Mouse (Mus musculus): ENCODE results near the gene Magoh. TPM values are rescaled to one million over a fixed set of nuclear protein-coding genes. Genes with fewer than 3 reads are reported as not detected.

Magoh gene
- total and polyA plus RNA-seq, 3 experiments, result 165 to 369 (median 217) TPM

- TF ChIP-seq ZC3H11A (IDR thresholded peaks at IDR 0.05; ENCODE audit: low read depth, low read length) (no peak), E2F4 (IDR thresholded peaks at IDR 0.05; ENCODE audit: insufficient replicate concordance, low read depth, low read length) (no peak), POLR2AphosphoS2 (IDR thresholded peaks at IDR 0.05; ENCODE audit: low read depth, low read length) (no peak), RAD21 (IDR thresholded peaks at IDR 0.05; ENCODE audit: low read depth, low read length) (no peak), GABPA (IDR thresholded peaks at IDR 0.05; ENCODE audit: insufficient replicate concordance, low read depth, low read length) (no peak), USF2 (conservative IDR thresholded peaks at IDR 0.05; ENCODE audit: low read depth, low read length) (no peak), UBTF (IDR thresholded peaks at IDR 0.05; ENCODE audit: low read depth, low read length) (no peak), TCF12 (IDR thresholded peaks at IDR 0.05; ENCODE audit: low read depth, low read length) (no peak), MAX (IDR thresholded peaks at IDR 0.05; ENCODE audit: low read length) (no peak), MYC (IDR thresholded peaks at IDR 0.05; ENCODE audit: low read depth, low read length) (no peak), TBP (conservative IDR thresholded peaks at IDR 0.05; ENCODE audit: low read depth, low read length) (no peak), ETS1 (conservative IDR thresholded peaks at IDR 0.05; ENCODE audit: low read depth, low read length) (no peak), RCOR1 (conservative IDR thresholded peaks at IDR 0.05; ENCODE audit: low read depth, low read length) (no peak), SMC3 (IDR thresholded peaks at IDR 0.05; ENCODE audit: low read depth, low read length) (no peak), ELF1 (IDR thresholded peaks at IDR 0.05; ENCODE audit: low read depth, low read length) (no peak), JUND (conservative IDR thresholded peaks at IDR 0.05; ENCODE audit: low read depth, low read length) (no peak)
- Histone ChIP-seq H3K27me3 (replicated peaks) (no peaks in the 10 kb centered on the region), H3K4me3 (replicated peaks in 1 of 3; ENCODE audit: low read depth in 2 of 3, low read length in 2 of 3, poor library complexity in 1 of 3) (no peak overlapping the region), H3K9ac (ENCODE audit: insufficient read depth, low read depth) (no peak overlapping the region), H3K79me2 (replicated peaks; ENCODE audit: control insufficient read depth, extremely low read depth, insufficient read depth, poor library complexity, severe bottlenecking) (no peaks in the 10 kb centered on the region), H3K4me1 (ENCODE audit: control insufficient read depth in 1 of 2, insufficient read depth in 2 of 2) (peaks cover 0 to 5% of the 10 kb centered on the region in 2 experiments; a peak in 2 of 4 replicates), H3K9me3 (replicated peaks; ENCODE audit: low read length) (no peaks in the 10 kb centered on the region), H3K27ac (ENCODE audit: insufficient read depth, low read depth) (no peak overlapping the region), H3K4me2 (ENCODE audit: insufficient read depth, low read depth, poor library complexity, severe bottlenecking) (no peak overlapping the region), H3K36me3 (replicated peaks in 1 of 2; ENCODE audit: control insufficient read depth in 1 of 2, insufficient read depth in 1 of 2, low read length in 1 of 2) (peaks cover 17 to 95% of the 10 kb centered on the region in 2 experiments)
- in situ Hi-C loops (cut with MboI; ENCODE audit: low pct_ligation_motif_present, low pct_unique_long_range_greater_than_20kb, low sequenced_read_pairs) (loop anchor here (25.0 kb wide), 1 partner anchor 436 kb away; no protein-coding TSS in a partner anchor), dilution Hi-C loops (cut with MboI; ENCODE audit: extremely low pct_ligation_motif_present, extremely low pct_unique_long_range_greater_than_20kb, low sequenced_read_pairs) (no loop called here)
- DNase-seq (ENCODE audit: extremely low read depth), result no peak
Measured at GRCm38 (mm10) chr4:107848546-107848945, 31.0 kb upstream of the Magoh start.

DNA sequence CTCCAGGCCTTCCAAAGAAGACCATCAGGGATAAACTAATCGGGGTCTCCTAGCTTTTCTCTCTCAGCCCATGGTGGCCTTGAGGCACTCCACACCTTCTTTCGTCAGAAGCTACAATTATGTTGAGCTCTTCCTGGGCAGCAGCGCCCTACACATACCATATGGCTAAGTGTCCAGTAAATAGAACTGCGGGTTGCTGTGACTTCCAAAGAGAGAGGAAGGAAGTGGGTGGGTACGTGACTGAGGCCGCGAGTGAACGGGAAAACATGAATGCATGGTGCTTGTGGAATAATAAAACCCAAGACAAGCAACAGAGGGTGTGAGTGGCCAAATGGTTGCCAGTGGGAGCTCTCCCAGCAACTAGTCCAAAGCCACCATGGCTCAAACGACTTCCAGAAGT lies 29.9 kb upstream of the Magoh start:
- Histone ChIP-seq H3K4me1 (ENCODE audit: control insufficient read depth in 1 of 2, insufficient read depth in 2 of 2) (peaks cover 0 to 3% of the 10 kb centered on the region in 2 experiments; a peak in 2 of 4 replicates), H3K4me2 (ENCODE audit: insufficient read depth, low read depth, poor library complexity, severe bottlenecking) (no peak overlapping the region), H3K79me2 (replicated peaks; ENCODE audit: control insufficient read depth, extremely low read depth, insufficient read depth, poor library complexity, severe bottlenecking) (no peaks in the 10 kb centered on the region), H3K9ac (ENCODE audit: insufficient read depth, low read depth) (no peak overlapping the region), H3K27me3 (replicated peaks) (no peaks in the 10 kb centered on the region), H3K4me3 (replicated peaks in 1 of 3; ENCODE audit: low read depth in 2 of 3, low read length in 2 of 3, poor library complexity in 1 of 3) (no peak overlapping the region), H3K27ac (ENCODE audit: insufficient read depth, low read depth) (no peak overlapping the region), H3K36me3 (replicated peaks in 1 of 2; ENCODE audit: control insufficient read depth in 1 of 2, insufficient read depth in 1 of 2, low read length in 1 of 2) (peaks cover 21 to 99% of the 10 kb centered on the region in 2 experiments), H3K9me3 (replicated peaks; ENCODE audit: low read length) (no peaks in the 10 kb centered on the region)
- TF ChIP-seq MXI1 (IDR thresholded peaks at IDR 0.05; ENCODE audit: low read depth, low read length) (no peak), RCOR1 (conservative IDR thresholded peaks at IDR 0.05; ENCODE audit: low read depth, low read length) (no peak), KAT2A (IDR thresholded peaks at IDR 0.05; ENCODE audit: insufficient replicate concordance, low read length) (no peak), ZNF384 (IDR thresholded peaks at IDR 0.05; ENCODE audit: low read depth, low read length) (no peak)
- dilution Hi-C loops (cut with MboI; ENCODE audit: extremely low pct_ligation_motif_present, extremely low pct_unique_long_range_greater_than_20kb, low sequenced_read_pairs), result no loop called here
- in situ Hi-C loops (cut with MboI; ENCODE audit: low pct_ligation_motif_present, low pct_unique_long_range_greater_than_20kb, low sequenced_read_pairs), result loop anchor here (25.0 kb wide), 1 partner anchor 437 kb away; no protein-coding TSS in a partner anchor
- DNase-seq (ENCODE audit: extremely low read depth), result no peak
